Mouse (Mus musculus) embryonic facial prominence, embryonic 13.5 days (tissue): ENCODE data around the gene Skp2. TPM values are rescaled to one million over a fixed set of nuclear protein-coding genes. Genes with fewer than 3 reads are reported as not detected.
A peak's percentile ranks its signal among the peaks of the same experiment; 100 is the strongest.

Experiments used
- ATAC-seq: fragments of 200-750 bp; cut with Nextera tagmentation; 2 replicates; pipeline ENCODE4 v1.8.0; 2017; ENCODE audit warnings: low read depth; ENCODE audit not compliant: insufficient number of reproducible peaks, insufficient read depth, low FRiP score, low TSS enrichment
- H3K27ac ChIP-seq: fragments of 300-500 bp; sonication (generic); 2 replicates; pipeline ENCODE4 v1.5.1; 2015; ENCODE audit warnings: moderate library complexity, mild to moderate bottlenecking, inconsistent platforms
- H3K27me3 ChIP-seq: fragments of 300-500 bp; sonication (generic); 2 replicates; pipeline ENCODE4 v1.6.1; 2015; ENCODE audit warnings: mild to moderate bottlenecking, inconsistent platforms
- H3K36me3 ChIP-seq: fragments of 300-500 bp; sonication (generic); 2 replicates; pipeline ENCODE4 v1.6.1; 2015; ENCODE audit warnings: mild to moderate bottlenecking, inconsistent platforms
- H3K4me1 ChIP-seq: fragments of 300-500 bp; sonication (generic); 2 replicates; pipeline ENCODE4 v1.6.1; 2015; ENCODE audit warnings: inconsistent platforms
- H3K4me2 ChIP-seq: fragments of 300-500 bp; sonication (generic); 2 replicates; pipeline ENCODE4 v1.6.1; 2015; ENCODE audit warnings: moderate library complexity, mild to moderate bottlenecking, inconsistent platforms
- H3K4me3 ChIP-seq: fragments of 300-500 bp; sonication (generic); 2 replicates; pipeline ENCODE4 v1.5.1; 2015; ENCODE audit warnings: mild to moderate bottlenecking, inconsistent platforms
- H3K9ac ChIP-seq: fragments of 300-500 bp; sonication (generic); 2 replicates; pipeline ENCODE4 v1.6.1; 2015; ENCODE audit warnings: mild to moderate bottlenecking, inconsistent platforms
- H3K9me3 ChIP-seq: fragments of 300-500 bp; sonication (generic); 2 replicates; pipeline ENCODE4 v1.6.1; 2016; ENCODE audit warnings: inconsistent platforms
- WGBS: fragments of 180-500 bp; shearing (Covaris S2); methylation state at CpG from one replicate; pipeline ENCODE4 v1.1.7; 2015; ENCODE audit warnings: mixed read lengths; 5-methylcytosine and 5-hydroxymethylcytosine counted together
- polyA plus RNA-seq: library from polyadenylated mRNA; unstranded; fragments of >200 nt; fragmentation: Nextera tagmentation; extraction: Ambion mirVana; gene quantifications from 2 replicates; pipeline ENCODE4 v1.2.1, GENCODE M21; 2015

Skp2 gene
- polyA plus RNA-seq, 1 experiment from 2014 or later, result 96.8 TPM

DNA sequence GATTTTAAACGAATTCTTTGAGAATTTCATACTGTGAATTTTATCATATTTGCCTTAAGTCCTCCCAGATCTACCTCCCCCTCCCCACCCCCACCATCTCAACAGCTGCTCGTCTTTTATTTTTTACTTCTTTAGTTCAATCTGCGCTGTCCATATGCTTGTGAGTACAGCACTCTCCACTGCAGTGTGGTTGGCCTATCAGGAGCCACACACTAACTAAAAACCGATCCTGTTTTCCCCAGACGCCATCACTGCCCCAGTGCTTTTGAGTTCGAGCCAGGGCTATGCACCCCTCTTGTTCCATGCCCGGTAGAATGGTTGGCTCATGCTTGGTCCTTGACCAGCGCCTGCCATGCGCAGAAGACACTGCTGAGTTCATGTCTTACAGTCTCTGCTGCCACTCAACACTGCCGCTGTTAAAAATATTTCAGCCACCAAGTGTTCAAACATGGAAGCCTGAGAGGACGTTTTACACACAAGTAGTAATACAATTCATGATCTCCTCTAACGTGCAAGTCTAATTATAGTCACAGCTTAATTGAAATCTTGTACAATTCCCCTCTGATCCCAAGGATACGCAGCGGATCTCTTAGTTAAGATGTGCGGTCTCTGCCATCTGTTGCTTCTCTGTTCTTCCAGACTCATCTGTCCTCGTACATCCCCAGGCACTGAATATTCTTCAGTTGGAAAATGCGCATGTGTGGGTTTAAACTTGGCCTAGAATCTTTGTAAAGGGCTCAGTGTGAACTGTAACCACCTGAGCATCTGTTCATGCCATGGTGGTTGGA lies 67.1 kb downstream of the Skp2 start:
- 83% methylated on average over 17 of the region's 17 CpGs for WGBS
- no peaks in the 10 kb centered on the region for H3K9me3 ChIP-seq
- no peak overlapping the region for H3K4me3 ChIP-seq
- H3K27me3 ChIP-seq, result no peaks in the 10 kb centered on the region
- no peak overlapping the region for H3K9ac ChIP-seq
- ATAC-seq, result no peak
- no peak overlapping the region for H3K4me2 ChIP-seq
- no peak overlapping the region for H3K27ac ChIP-seq
- H3K4me1 ChIP-seq, result no peaks in the 10 kb centered on the region
- peaks cover 60% of the 10 kb centered on the region for H3K36me3 ChIP-seq

DNA sequence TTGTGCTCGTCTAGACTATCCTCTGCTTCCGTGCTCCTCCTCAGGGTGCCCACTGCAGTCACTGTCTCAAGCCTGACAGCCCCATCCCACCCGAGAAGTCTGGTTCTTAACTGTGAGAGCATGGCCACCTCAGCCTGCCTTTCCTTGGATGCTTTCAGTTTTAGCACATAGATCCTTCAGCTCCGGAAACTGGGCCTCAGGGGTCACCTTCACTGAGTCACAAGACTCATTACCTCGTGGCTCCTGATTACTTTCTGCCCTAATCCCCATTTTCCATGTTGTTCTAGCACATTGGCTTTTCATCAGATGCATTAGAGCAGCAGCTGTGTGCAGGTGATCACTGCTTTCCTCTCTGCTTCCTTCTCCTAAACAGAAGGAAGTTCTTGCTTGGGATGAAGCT lies 67.8 kb downstream of the Skp2 start:
- ATAC-seq, result no peak
- no peak overlapping the region for H3K27ac ChIP-seq
- no peaks in the 10 kb centered on the region for H3K4me1 ChIP-seq
- H3K27me3 ChIP-seq, result no peaks in the 10 kb centered on the region
- no peak overlapping the region for H3K9ac ChIP-seq
- no peak overlapping the region for H3K4me3 ChIP-seq
- H3K36me3 ChIP-seq, result peaks cover 53% of the 10 kb centered on the region
- H3K9me3 ChIP-seq, result no peaks in the 10 kb centered on the region
- WGBS, result 75% methylated on average over 5 of the region's 5 CpGs
- H3K4me2 ChIP-seq, result no peak overlapping the region

DNA sequence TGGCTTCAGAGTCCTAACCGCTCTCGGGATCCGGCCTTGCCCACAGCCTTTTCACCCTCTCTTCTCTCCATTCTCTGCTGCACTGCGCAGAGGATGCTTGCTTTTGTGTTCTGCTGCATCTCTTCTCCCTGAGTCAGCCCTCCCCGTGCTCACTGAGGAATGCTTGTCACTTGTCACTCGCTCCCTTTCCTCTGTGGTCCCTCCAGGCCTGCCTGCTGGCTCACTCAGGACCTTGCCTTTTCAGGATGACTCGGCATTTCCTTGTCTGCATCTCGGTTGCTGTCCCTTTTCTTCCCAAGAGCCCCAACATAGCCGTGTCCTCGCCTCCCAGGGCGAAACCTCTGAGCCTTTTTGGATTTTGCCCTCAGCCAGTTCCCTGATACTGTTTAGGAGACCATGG lies 68.4 kb downstream of the Skp2 start:
- 66% methylated on average over 11 of the region's 11 CpGs for WGBS
- Histone ChIP-seq H3K4me1 (no peaks in the 10 kb centered on the region), H3K9me3 (no peaks in the 10 kb centered on the region), H3K9ac (no peak overlapping the region), H3K27me3 (no peaks in the 10 kb centered on the region), H3K4me2 (no peak overlapping the region), H3K36me3 (peaks cover 53% of the 10 kb centered on the region), H3K27ac (no peak overlapping the region), H3K4me3 (no peak overlapping the region)
- no peak for ATAC-seq

DNA sequence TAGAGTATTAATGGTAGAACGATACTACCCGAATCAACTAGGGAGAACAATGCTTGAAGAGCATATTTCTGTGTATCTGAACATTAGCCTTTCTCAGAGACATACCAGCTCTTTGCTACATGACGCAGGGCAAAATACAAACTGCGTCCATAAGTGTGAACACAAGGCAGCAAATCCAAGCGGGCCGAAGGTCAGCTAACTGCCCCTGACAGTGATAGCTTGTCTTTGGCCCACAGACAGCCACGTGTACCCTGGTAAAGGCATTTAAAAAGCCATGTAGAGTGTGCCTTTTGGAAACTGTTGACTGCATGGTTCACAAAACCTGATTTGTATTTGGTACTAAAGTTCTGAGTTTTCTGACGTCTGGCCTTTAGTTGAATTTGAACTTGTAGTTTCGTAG lies 72.5 kb downstream of the Skp2 start:
- Histone ChIP-seq H3K4me1 (peaks cover 10% of the 10 kb centered on the region), H3K36me3 (peaks cover 33% of the 10 kb centered on the region), H3K27ac (no peak overlapping the region), H3K9ac (no peak overlapping the region), H3K9me3 (no peaks in the 10 kb centered on the region), H3K27me3 (no peaks in the 10 kb centered on the region), H3K4me3 (no peak overlapping the region), H3K4me2 (no peak overlapping the region)
- WGBS, result 86% methylated on average over 9 of the region's 9 CpGs
- no peak for ATAC-seq

DNA sequence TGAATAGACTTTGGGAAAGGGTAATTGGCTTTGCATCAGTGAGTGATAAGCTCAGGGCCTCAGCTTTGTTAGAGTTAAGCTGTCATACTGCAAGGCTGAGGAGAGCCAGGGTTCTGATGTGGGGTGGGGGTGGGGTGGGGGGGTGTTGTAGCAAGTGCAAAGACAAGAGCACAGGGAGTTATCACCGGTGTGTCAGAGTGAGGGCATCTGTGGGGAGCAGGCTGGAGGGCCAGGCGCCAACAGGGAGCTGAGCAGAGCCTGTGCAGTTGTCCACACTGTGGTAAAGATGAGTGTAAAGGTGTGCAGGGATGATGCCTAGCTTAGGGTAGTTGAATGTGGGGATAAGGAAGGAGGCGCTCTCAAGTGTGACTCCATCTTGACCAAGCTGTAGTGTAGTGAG lies 73.9 kb downstream of the Skp2 start:
- peaks cover 21% of the 10 kb centered on the region; the same call in 1 of the 2 replicates for H3K36me3 ChIP-seq
- H3K9ac ChIP-seq, result no peak overlapping the region
- no peak overlapping the region for H3K4me2 ChIP-seq
- H3K9me3 ChIP-seq, result no peaks in the 10 kb centered on the region
- H3K4me3 ChIP-seq, result no peak overlapping the region
- no peak overlapping the region for H3K27ac ChIP-seq
- no peaks in the 10 kb centered on the region for H3K27me3 ChIP-seq
- 84% methylated on average over 3 of the region's 3 CpGs for WGBS
- H3K4me1 ChIP-seq, result peaks cover 15% of the 10 kb centered on the region
- no peak for ATAC-seq

DNA sequence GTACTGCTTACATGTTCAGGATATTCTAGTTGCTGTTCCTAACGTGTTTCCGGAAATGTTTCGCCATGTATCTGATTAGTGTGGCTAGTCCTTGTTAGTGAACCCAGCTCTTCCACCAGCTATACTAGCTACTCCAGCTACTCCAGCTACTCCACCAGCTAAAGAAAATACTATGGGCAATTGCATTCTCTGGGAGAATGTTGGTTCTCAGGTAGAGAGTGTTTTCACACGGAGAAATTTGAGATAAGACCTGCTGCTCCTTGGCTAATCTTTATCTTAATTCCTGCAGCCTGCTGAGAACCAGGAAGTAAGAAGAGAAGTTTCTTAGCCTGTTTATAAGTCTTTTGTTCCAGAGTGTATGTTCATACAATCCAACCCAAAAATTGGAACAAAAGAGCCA lies 75.0 kb downstream of the Skp2 start:
- no peak for ATAC-seq
- 59% methylated on average over 4 of the region's 4 CpGs for WGBS
- H3K9ac ChIP-seq, result no peak overlapping the region

DNA sequence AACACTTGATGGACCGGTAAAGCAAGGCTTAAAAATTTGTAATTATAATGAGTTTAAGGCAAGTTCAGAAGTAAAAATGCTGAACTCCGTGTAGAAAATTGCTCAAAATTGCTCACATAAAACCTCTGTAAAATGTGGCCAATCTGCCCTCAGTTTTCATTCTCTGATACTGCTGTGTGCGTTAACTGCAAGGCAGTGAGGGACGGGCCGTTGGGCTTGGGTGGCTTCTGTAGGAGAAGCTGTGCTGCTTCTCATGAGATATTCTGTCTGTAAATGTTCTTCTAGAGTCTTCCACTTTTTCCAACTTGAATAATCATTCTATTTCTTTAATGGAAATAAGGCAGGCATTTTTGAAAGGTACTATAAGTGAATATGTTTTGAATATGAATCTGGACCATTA lies 75.6 kb downstream of the Skp2 start:
- H3K27ac ChIP-seq, result no peak overlapping the region
- H3K36me3 ChIP-seq, result 0 out of 2 replicates have a peak, but pooled peaks cover 6% of the 10 kb centered on the region
- H3K4me3 ChIP-seq, result no peak overlapping the region
- H3K9me3 ChIP-seq, result no peaks in the 10 kb centered on the region
- H3K4me1 ChIP-seq, result peaks cover 29% of the 10 kb centered on the region
- no peak overlapping the region for H3K9ac ChIP-seq
- no peak for ATAC-seq
- no peaks in the 10 kb centered on the region for H3K27me3 ChIP-seq
- no peak overlapping the region for H3K4me2 ChIP-seq
- WGBS, result 48% methylated on average over 5 of the region's 5 CpGs

More for the DNA sequence above, 75.0 kb downstream of the Skp2 start:
- Histone ChIP-seq H3K36me3 (0 out of 2 replicates have a peak, but pooled peaks cover 10% of the 10 kb centered on the region), H3K4me1 (peaks cover 23% of the 10 kb centered on the region), H3K4me2 (no peak overlapping the region), H3K27ac (no peak overlapping the region), H3K27me3 (no peaks in the 10 kb centered on the region), H3K9me3 (no peaks in the 10 kb centered on the region), H3K4me3 (no peak overlapping the region)

DNA sequence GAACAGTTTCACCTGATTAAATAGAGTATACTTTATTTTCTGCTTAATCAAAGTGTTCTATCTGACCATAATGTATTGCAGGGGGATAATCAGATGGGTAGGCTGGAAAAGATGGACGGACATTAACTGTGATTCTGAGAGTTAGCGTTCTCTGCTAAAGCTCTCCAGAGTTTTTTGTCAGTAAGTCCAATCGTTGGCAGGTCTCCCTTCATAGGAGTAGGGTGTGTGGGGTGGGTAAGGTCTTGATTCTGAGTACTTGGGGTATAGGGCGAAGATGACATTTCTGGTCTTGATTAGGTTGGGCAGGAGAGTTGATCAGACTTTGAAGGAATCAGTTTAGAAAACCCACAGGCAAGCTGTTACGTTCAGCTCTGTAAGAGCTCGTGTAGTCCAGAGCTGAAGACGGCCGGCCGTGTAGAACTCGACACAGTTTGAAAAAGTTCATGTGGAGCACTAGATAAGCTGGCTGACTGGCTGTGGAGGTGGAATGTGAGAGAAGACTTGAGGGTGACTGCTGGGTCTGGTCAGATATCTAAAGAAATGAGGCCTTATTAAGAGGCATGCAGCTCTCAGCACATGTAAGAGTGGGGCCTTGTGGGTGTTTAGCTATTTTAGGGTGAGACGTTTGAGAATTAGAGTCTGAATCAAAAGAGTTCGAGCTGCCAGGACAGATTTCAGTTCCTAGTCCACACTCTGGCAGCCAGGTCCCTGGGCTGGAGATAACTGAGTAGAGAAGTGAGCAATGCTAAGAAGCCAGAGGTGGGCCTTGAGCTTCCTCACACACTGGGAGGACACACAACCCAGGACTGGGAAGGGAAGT lies 76.5 kb downstream of the Skp2 start:
- Histone ChIP-seq H3K4me2 (no peak overlapping the region), H3K4me1 (peaks cover 34% of the 10 kb centered on the region), H3K9me3 (no peaks in the 10 kb centered on the region), H3K36me3 (no peaks in the 10 kb centered on the region), H3K27ac (peak overlapping the region; percentile 39; the same call in 1 of the 2 replicates), H3K27me3 (no peaks in the 10 kb centered on the region), H3K4me3 (no peak overlapping the region), H3K9ac (no peak overlapping the region)
- no peak for ATAC-seq
- WGBS, result 72% methylated on average over 12 of the region's 12 CpGs

DNA sequence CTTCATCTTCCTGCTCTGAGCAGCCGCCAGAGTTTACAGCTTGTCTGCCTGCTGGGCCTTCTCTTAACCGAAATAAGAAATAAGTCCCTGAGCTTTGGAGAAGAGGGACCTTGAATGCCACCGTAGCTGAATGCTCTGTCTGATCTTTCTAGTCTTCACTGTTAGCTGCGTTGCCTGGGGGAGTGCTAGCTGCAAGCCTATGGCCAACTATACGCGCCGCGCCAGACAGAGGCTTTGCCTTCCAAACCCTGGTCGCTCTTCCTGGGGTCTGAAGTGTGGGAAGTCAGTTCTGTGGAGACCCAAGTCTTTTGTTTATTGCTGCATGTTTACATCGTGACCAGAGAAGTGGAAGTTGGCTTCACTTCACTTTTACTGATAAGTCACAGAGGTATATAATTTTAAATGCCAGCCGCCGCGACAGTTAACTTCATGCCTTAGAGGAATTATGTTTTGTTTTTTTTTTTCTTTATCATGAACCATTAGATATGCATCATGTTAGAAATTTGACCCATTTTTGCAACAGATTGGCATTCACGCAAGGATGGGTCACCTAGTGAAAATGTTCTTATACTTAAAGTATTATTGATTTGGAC lies 79.5 kb downstream of the Skp2 start:
- WGBS, result 50% methylated on average over 14 of the region's 14 CpGs
- peak overlapping the region; percentile 3; the same call in 1 of the 2 replicates for H3K27ac ChIP-seq
- 0 out of 2 replicates have a peak overlapping the region, but pooled peaks have one; percentile 5 for H3K4me2 ChIP-seq
- peaks cover 47% of the 10 kb centered on the region for H3K4me1 ChIP-seq
- H3K9me3 ChIP-seq, result no peaks in the 10 kb centered on the region
- no peak overlapping the region for H3K4me3 ChIP-seq
- no peak overlapping the region for H3K9ac ChIP-seq
- ATAC-seq, result no peak
- H3K36me3 ChIP-seq, result no peaks in the 10 kb centered on the region
- H3K27me3 ChIP-seq, result no peaks in the 10 kb centered on the region

DNA sequence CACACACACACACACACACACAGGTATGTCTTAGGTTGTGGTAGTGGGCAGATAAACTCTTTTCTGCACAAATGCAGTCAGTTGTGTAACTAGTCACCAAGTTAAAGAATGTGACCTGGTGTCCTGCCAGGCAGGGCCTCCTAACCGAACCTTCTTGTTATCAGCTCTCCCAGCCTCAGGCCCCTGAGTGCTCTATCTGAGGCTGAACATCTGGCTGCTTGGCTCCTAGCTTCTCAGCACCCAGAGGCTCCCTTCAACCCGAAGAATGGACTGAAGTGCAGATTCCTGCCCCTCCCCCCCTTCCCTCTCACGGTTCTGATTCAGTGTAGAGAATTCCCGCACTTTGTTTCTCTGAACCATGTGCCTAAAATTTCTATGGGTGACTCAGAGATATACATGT lies 80.6 kb downstream of the Skp2 start:
- Histone ChIP-seq H3K4me2 (no peak overlapping the region), H3K4me1 (peaks cover 54% of the 10 kb centered on the region)
- 15% methylated on average over 4 of the region's 4 CpGs for WGBS

DNA sequence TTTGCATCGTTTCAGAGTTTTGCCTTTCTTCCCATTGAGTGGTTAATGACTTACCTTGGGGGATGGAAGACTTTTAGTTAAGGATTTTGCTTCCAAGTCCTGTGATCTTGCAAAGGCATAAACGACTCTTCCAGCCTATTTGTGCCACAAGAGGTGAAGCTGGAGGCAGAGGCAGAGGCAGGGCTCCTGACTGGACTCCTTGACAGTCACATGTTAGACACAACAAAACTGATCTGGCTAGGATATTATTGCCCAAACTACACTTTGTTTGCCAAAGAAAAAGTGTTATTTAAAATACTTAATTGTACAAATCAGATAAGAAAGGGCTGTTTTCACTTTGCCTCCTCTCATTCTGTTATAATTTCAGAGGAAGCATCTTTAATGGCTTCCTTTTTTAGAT lies 81.1 kb downstream of the Skp2 start:
- ATAC-seq, result no peak
- Histone ChIP-seq H3K9ac (no peak overlapping the region), H3K4me2 (no peak overlapping the region; the same call in 1 of the 2 replicates), H3K27ac (no peak overlapping the region), H3K36me3 (no peaks in the 10 kb centered on the region), H3K27me3 (no peaks in the 10 kb centered on the region), H3K4me3 (no peak overlapping the region), H3K4me1 (peaks cover 51% of the 10 kb centered on the region), H3K9me3 (no peaks in the 10 kb centered on the region)
- WGBS, result 19% methylated on average over 2 of the region's 2 CpGs

More for the DNA sequence above, 80.6 kb downstream of the Skp2 start:
- H3K4me3 ChIP-seq, result no peak overlapping the region
- H3K9me3 ChIP-seq, result no peaks in the 10 kb centered on the region
- H3K36me3 ChIP-seq, result no peaks in the 10 kb centered on the region
- ATAC-seq, result no peak
- H3K9ac ChIP-seq, result no peak overlapping the region
- no peaks in the 10 kb centered on the region for H3K27me3 ChIP-seq
- H3K27ac ChIP-seq, result no peak overlapping the region
